Mouse (Mus musculus) CH12.LX (cell line): ENCODE results near the gene Slc7a9. TPM values are rescaled to one million over a fixed set of nuclear protein-coding genes. Genes with fewer than 3 reads are reported as not detected.
A peak's percentile ranks its signal among the peaks of the same experiment; 100 is the strongest.

ENCODE experiments used
- DNase-seq: peaks from one replicate; pipeline ENCODE4 v3.0.0-alpha.2; 2013; ENCODE audit errors: extremely low read depth
- H3K27ac ChIP-seq: 2 replicates; pipeline ENCODE4 v1.5.1; 2012; ENCODE audit warnings: low read depth, mild to moderate bottlenecking, control low read depth, moderate library complexity; ENCODE audit not compliant: insufficient read depth
- H3K27me3 ChIP-seq: replicated peaks from 2 replicates; pipeline ENCODE3; 2012; ENCODE audit warnings: inconsistent platforms
- H3K36me3 ChIP-seq, 2 experiments: replicated peaks in 1 of 2; 2 replicates each; pipeline versions ENCODE3 to v1.6.1; 2012; ENCODE audit warnings: inconsistent platforms in 1 of 2, low read length in 1 of 2, mild to moderate bottlenecking in 1 of 2, mixed read lengths in 1 of 2, moderate library complexity in 1 of 2; ENCODE audit not compliant: control insufficient read depth in 1 of 2, insufficient read depth in 1 of 2
- H3K4me1 ChIP-seq, 2 experiments: 2 replicates each; pipeline ENCODE4 v1.6.1; 2012; ENCODE audit warnings: inconsistent platforms in 1 of 2, moderate library complexity in 1 of 2; ENCODE audit not compliant: insufficient read depth in 2 of 2, control insufficient read depth in 1 of 2
- H3K4me2 ChIP-seq: 2 replicates; pipeline ENCODE4 v1.6.1; 2012; ENCODE audit warnings: low read depth, mild to moderate bottlenecking, control low read depth; ENCODE audit not compliant: poor library complexity, insufficient read depth, severe bottlenecking
- H3K4me3 ChIP-seq, 3 experiments: fragments of 150-350 bp in 1 of 3; sonication (generic) in 1 of 3; replicated peaks in 1 of 3; 2 replicates each; pipeline versions ENCODE3 to v1.5.1; 2011 to 2012; ENCODE audit warnings: low read depth in 2 of 3, low read length in 2 of 3, mild to moderate bottlenecking in 2 of 3, moderate library complexity in 2 of 3, control low read depth in 1 of 3, improper control_type of control experiment in 1 of 3, inconsistent platforms in 1 of 3, mixed read lengths in 1 of 3; ENCODE audit not compliant: poor library complexity in 1 of 3
- H3K79me2 ChIP-seq: replicated peaks from 2 replicates; pipeline ENCODE4 v1.6.1; 2012; ENCODE audit warnings: mild to moderate bottlenecking, moderate library complexity; ENCODE audit not compliant: control insufficient read depth, poor library complexity, insufficient read depth, severe bottlenecking; ENCODE audit errors: extremely low read depth
- H3K9ac ChIP-seq: 2 replicates; pipeline ENCODE4 v1.6.1; 2012; ENCODE audit warnings: low read depth, mild to moderate bottlenecking, control low read depth, moderate library complexity; ENCODE audit not compliant: insufficient read depth
- H3K9me3 ChIP-seq: replicated peaks from 2 replicates; pipeline ENCODE3; 2012; ENCODE audit warnings: low read length, inconsistent platforms, mixed read lengths
- E2F4 ChIP-seq: IDR thresholded peaks from 2 replicates; pipeline ENCODE4 v1.6.1; 2011; ENCODE audit warnings: low read depth, low read length, improper control_type of control experiment; ENCODE audit not compliant: insufficient replicate concordance
- ELF1 ChIP-seq: IDR thresholded peaks from 2 replicates; pipeline ENCODE4 v1.6.1; 2014; ENCODE audit warnings: low read depth, mild to moderate bottlenecking, inconsistent platforms, low read length, improper control_type of control experiment
- JUN ChIP-seq: IDR thresholded peaks from 2 replicates; pipeline ENCODE4 v1.6.1; 2011; ENCODE audit warnings: low read depth, mild to moderate bottlenecking, low read length, improper control_type of control experiment, moderate library complexity; ENCODE audit not compliant: insufficient read depth
- MAFK ChIP-seq: IDR thresholded peaks from 2 replicates; pipeline ENCODE4 v1.6.1; 2011; ENCODE audit warnings: low read length, improper control_type of control experiment; ENCODE audit not compliant: insufficient replicate concordance
- MAX ChIP-seq: IDR thresholded peaks from 2 replicates; pipeline ENCODE4 v1.6.1; 2011; ENCODE audit warnings: low read length, improper control_type of control experiment
- MEF2A ChIP-seq: IDR thresholded peaks from 2 replicates; pipeline ENCODE4 v1.6.1; 2014; ENCODE audit warnings: low read depth, mild to moderate bottlenecking, inconsistent platforms, low read length, improper control_type of control experiment, borderline replicate concordance
- MXI1 ChIP-seq: IDR thresholded peaks from 2 replicates; pipeline ENCODE4 v1.6.1; 2011; ENCODE audit warnings: mild to moderate bottlenecking, low read depth, low read length, improper control_type of control experiment
- MYC ChIP-seq: IDR thresholded peaks from 2 replicates; pipeline ENCODE4 v1.6.1; 2011; ENCODE audit warnings: low read depth, mild to moderate bottlenecking, improper control_type of control experiment, low read length
- RAD21 ChIP-seq: IDR thresholded peaks from 2 replicates; pipeline ENCODE4 v1.6.1; 2011; ENCODE audit warnings: low read depth, mild to moderate bottlenecking, low read length, improper control_type of control experiment, moderate library complexity
- RCOR1 ChIP-seq: conservative IDR thresholded peaks from 2 replicates; pipeline ENCODE4 v1.6.1; 2012; ENCODE audit warnings: low read depth, mild to moderate bottlenecking, inconsistent platforms, low read length, improper control_type of control experiment
- UBTF ChIP-seq: IDR thresholded peaks from 2 replicates; pipeline ENCODE4 v1.6.1; 2012; ENCODE audit warnings: low read depth, mild to moderate bottlenecking, inconsistent platforms, low read length, improper control_type of control experiment, moderate library complexity
- ZNF384 ChIP-seq: IDR thresholded peaks from 2 replicates; pipeline ENCODE4 v1.6.1; 2012; ENCODE audit warnings: low read depth, low read length, improper control_type of control experiment, inconsistent platforms
- dilution Hi-C: fragments of 300-500 bp; cut with MboI; formaldehyde crosslinking; loops from 2 replicates; pipeline ENCODE4 v1.14.3; 2020; ENCODE audit warnings: low sequenced_read_pairs; ENCODE audit not compliant: extremely low pct_unique_long_range_greater_than_20kb, extremely low pct_ligation_motif_present
- in situ Hi-C: fragments of 300-500 bp; cut with MboI; formaldehyde crosslinking; loops from 3 replicates; pipeline ENCODE4 v1.14.3; 2019; ENCODE audit warnings: low sequenced_read_pairs, low pct_ligation_motif_present, low pct_unique_long_range_greater_than_20kb, mixed read lengths
- polyA plus RNA-seq: library from polyadenylated mRNA; unstranded; fragments of >175 nt; gene quantifications from 2 replicates; pipeline ENCODE4 v1.2.1, GENCODE M21; 2012; ENCODE audit warnings: low read depth; ENCODE audit not compliant: insufficient read length
- total RNA-seq, 2 experiments: library from RNA; depleted of rRNA; stranded (reverse); fragments of 300-350 nt in 1 of 2; fragments of >200 nt in 1 of 2; gene quantifications; 2 replicates each; pipeline ENCODE4 v1.2.3; 2012 to 2014

Gene Slc7a9
- total RNA-seq (2012; rRNA removed) (not detected in 2 replicates), total RNA-seq (2014; rRNA removed) (not detected in 2 replicates), polyA plus RNA-seq (not detected in 2 replicates)

DNA sequence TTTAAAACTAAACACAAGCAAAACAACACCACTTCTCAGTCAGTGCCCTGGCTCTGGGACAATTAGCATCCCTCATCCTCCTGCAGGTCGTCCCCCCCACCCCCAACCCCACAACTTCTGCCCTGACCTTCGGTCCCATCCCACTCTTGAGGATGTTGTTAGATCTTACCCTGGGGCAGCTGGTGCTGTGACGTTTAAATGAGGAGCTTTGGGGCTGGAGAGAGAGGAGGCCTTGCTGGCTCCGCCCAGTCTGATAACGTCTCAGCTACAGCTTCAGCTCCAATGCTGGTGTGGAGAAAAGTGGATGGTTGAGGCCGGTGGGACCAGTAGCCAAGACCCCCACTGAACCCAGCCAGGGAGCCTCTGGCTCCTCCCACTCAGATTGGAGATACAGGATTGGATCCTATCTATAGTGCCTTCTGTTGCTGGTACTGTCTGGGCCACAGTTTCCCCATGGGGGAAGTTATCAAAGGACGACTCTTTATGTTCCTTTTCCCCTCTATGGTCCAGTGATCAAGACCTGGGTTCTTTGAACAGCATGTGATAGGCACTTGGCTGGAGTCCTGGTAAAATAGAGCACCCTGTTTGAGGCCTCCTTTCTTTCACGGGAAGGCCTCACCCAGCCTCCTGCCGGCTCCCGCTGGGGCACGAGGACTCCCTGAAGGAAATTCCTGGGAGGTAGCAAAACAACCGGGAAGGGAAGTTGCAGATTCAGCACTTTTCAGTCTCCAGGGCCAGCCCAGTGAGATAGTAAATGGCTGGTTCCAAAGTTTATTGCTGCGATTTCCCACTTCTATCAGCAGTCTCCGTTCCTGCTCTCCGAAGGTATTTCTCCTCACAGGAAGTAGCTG is at the start of gene Slc7a9:
Gene Slc7a9, plus strand, starts transcription at position 801 of the 851 bp plus-strand sequence.
- Histone ChIP-seq H3K9me3 (no peaks in the 10 kb centered on the region), H3K9ac (no peak within 1 kb of the TSS), H3K79me2 (no peaks in the 10 kb centered on the region), H3K36me3 (no peaks in the 10 kb centered on the region), H3K27ac (no peak within 1 kb of the TSS), H3K4me2 (no peak within 1 kb of the TSS), H3K4me3 (no peak within 1 kb of the TSS), H3K4me1 (peaks cover 2 to 11% of the 10 kb centered on the region in 2 experiments; a peak in 2 of 4 replicates), H3K27me3 (peaks cover 10% of the 10 kb centered on the region)
- in situ Hi-C loops (loop anchor here (10.0 kb wide), 1 partner anchor 47 kb away; no protein-coding TSS in a partner anchor), dilution Hi-C loops (no loop called here)
- peak; percentile 3 for DNase-seq
- TF ChIP-seq MAFK, result peak; percentile 63; the same call in 1 of the 2 replicates
- no peak for TF ChIP-seq MYC
- no peak for TF ChIP-seq MAX

- dilution Hi-C loops, result no loop called here
- peaks cover 47 to 76% of the 10 kb centered on the region in 2 experiments for H3K36me3 ChIP-seq
- in situ Hi-C loops, result no loop called here
- no peak overlapping the region for H3K4me3 ChIP-seq
- TF ChIP-seq E2F4 (no peak), UBTF (no peak), ZNF384 (no peak), RAD21 (no peak), JUN (no peak), RCOR1 (no peak), ELF1 (no peak), MEF2A (no peak), MXI1 (no peak)
- no peak overlapping the region for H3K9ac ChIP-seq
- H3K27ac ChIP-seq, result no peak overlapping the region
- H3K4me1 ChIP-seq, result peaks cover 8 to 11% of the 10 kb centered on the region in 2 experiments
- no peaks in the 10 kb centered on the region for H3K9me3 ChIP-seq
- H3K4me2 ChIP-seq, result no peak overlapping the region
- DNase-seq, result no peak
- H3K27me3 ChIP-seq, result no peaks in the 10 kb centered on the region
- peaks cover 4% of the 10 kb centered on the region; the same call in 1 of the 2 replicates for H3K79me2 ChIP-seq
Observed at GRCm38 (mm10) chr7:35401169-35401568, 47.4 kb upstream of the Slc7a9 start.
